Mouse (Mus musculus) thymus, adult 2 months (tissue): Measurements from ENCODE around the gene Nectin4.

Experiments
- CTCF ChIP-seq: fragments of 200-500 bp; IDR thresholded peaks from 2 replicates; pipeline ENCODE4 v1.5.1; 2012; ENCODE audit warnings: mild to moderate bottlenecking, control low read depth, low read length, moderate library complexity, borderline replicate concordance; ENCODE audit not compliant: control insufficient read depth, poor library complexity, insufficient read depth; ENCODE audit errors: extremely low read depth
- POLR2A ChIP-seq: fragments of 200-500 bp; IDR thresholded peaks from 2 replicates; pipeline ENCODE4 v1.6.1; 2012; ENCODE audit warnings: mild to moderate bottlenecking, low read length, control low read depth, moderate library complexity; ENCODE audit not compliant: control insufficient read depth, poor library complexity, insufficient read depth; ENCODE audit errors: extremely low read depth

DNA sequence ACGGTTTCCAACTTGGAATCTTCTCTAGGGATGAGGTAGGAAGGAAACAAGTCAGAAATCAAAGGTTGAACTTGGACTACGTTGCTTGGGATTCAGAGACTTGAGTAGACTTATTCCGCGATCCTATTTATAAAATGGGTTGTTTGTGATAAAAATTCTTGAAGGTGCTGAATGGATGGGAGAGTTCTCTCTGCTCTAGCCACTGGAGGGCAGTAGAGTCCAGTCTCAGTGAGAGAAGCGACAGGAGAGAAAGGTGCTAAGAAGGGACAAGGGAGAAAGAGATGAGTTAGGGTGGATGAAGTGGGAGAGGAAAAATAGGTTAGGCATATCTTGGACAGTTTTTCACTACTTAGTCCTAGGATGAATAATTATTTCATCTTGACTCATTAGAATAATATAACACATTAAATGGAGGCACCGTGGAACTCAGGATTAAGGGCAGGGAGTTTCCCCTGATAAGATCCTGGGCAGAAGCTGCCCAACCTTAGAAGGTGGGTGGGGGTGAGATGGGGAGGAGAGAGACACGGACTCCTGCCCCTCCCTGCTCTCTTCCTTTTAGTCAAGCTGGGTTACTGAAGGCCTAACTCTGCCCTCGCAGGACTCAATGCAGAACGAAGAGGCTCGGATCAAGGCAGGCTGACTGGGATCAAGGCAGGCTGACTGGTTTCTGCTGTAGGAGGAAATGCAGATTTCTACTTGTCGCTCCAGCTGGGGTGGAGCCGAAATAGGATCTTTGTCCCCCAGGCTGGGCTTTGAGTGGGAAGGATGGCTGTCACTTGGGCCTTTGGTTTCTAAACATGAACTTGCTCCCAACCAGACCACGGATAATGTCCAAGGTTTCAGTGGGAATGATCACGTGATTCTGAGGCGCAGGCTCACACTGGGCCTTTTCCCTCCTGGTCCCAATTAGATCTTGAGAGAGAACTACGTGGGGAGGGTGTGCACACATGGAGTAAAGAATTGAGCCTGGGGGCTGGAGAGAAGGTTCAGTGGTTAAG, 8.5 kb upstream of the Nectin4 start:
- TF ChIP-seq POLR2A (no peak), CTCF (no peak)
